Mouse (Mus musculus) neutrophil, adult 5-6 weeks (primary cell): ENCODE data around the gene Snapc5. TPM values are rescaled to one million over a fixed set of nuclear protein-coding genes. Genes with fewer than 3 reads are reported as not detected.
"Not testable (repeated sequence)": the region's sequence is repeated elsewhere in the genome, so short reads cannot be mapped to it uniquely, and the experiment has no call there.

ENCODE experiments used
- ATAC-seq: fragments of 151-379, 151-347 bp; 2 replicates; pipeline ENCODE4 v1.8.0; 2017; ENCODE audit warnings: mild to moderate bottlenecking, moderate TSS enrichment; ENCODE audit not compliant: insufficient number of reproducible peaks, poor library complexity, low FRiP score, severe bottlenecking; ENCODE audit errors: extremely low read depth
- total RNA-seq: library from RNA; stranded (forward); fragments of 200-1000 nt; gene quantifications from 2 replicates; pipeline ENCODE4 v1.2.3, GENCODE M21; 2017

Snapc5 gene
- total RNA-seq = 34.1 and 35.7 TPM in 2 replicates

- peak; percentile 89 for ATAC-seq
These were observed at the start of gene Snapc5 for GRCm38 (mm10) chr9:64178974-64179646. Gene Snapc5, plus strand, starts transcription at chr9:64179274.

GRCm38 (mm10) chr9:64131623-64132022 is 47.5 kb upstream of the Snapc5 start:
- ATAC-seq = no peak

DNA sequence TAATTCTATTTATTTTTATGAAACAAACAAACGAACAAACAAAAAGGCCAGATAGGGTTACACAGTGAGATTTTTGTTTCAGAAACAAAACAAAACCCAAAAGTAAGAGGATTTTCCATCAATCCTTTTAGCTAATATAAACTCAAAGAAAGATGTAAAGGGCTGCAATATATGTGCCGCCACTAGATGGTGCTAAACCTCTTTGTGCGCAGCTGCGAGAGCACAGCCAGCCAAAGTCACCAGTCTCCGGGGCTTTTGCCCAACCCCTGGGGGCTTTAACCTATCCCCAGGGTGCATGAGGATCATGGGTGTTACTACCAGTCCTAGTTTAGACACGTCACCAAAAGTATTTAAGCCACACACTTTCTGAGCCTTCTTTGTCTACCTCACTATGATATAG is 40.2 kb upstream of the Snapc5 start:
- not testable (repeated sequence) for ATAC-seq

DNA sequence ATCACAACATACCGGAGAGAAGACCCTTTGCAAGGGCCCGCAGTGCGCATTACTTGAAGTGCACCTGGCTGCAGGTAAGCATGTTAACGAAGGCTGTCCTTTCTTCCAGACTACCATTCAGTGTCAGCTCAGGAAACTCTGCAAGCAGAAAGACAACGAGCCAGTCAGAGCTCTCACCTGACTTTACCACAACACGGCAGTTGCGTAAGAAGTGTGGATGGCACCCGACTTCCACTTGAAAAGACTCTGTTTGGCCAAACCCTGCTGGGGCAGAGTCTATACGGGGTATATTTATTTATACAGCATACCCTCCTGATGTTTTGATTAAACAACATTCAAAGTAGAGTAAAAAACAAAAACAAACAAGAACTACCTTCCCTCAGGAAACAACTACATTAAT is 39.2 kb upstream of the Snapc5 start:
- no peak for ATAC-seq

DNA sequence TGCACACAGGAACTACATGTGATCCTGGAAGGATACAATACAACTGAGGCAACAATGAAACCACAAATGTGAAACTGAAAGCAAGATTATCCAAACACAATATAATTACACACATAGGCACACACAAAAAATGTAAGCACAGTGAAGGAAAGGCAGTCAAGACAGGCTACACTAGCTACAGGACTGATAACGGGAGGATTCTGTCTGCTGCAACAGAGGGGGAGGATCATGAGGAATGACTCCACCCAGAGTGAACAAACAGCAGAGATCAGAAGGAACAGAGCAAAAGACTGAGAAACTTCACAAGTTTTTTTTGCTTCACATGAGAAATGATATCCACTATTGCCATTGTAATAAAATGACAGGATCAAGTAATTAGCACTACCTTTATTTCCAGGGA is 22.4 kb upstream of the Snapc5 start:
- no peak for ATAC-seq

DNA sequence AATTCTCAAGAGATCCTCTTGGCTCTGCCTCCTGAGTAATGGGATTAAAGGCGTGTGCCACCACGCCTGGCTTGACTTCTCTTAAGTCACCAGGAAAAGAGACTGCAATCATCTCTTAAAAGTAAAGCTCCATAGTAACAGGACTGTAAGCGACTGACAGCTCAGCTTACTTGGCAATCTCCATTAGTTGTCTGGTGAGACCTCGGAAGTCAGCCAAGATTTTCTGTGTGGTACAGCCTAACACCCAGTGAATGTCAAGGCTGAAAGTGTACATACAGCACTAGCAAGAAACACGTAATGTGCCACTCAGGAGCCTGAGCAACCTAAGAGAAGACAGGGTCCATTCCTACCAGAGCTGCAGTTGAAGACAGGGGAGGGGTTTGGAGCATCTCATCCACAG is 18.6 kb upstream of the Snapc5 start:
- ATAC-seq = no peak

DNA sequence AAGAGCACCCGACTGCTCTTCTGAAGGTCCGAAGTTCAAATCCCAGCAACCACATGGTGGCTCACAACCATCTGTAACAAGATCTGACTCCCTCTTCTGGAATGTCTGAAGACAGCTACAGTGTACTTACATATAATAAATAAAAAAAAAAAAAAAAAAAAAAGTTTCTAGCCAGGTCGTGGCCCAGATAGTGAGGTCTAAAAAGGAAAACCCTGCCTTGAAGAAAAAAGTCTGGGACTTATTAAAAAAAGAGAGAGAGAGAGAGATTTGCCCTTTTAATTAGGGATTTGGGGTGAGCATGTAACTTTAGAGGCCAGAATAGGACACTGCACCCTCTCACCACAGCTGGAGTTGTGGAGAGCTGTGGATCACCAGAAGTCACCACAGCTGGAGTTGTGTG is 9.1 kb upstream of the Snapc5 start:
- ATAC-seq = not testable (repeated sequence)

GRCm38 (mm10) chr9:64172145-64172815 is 6.8 kb upstream of the Snapc5 start:
- ATAC-seq = no peak

- ATAC-seq = peak; percentile 80
These were observed 6.0 kb upstream of the Snapc5 start, which contains the start of the genes Zwilch and Rpl4 for GRCm38 (mm10) chr9:64172816-64173665. Gene Zwilch, minus strand, starts transcription at chr9:64173104. Gene Rpl4, plus strand, starts transcription at chr9:64173375.

GRCm38 (mm10) chr9:64173666-64174220 is 5.3 kb upstream of the Snapc5 start:
- no peak for ATAC-seq

DNA sequence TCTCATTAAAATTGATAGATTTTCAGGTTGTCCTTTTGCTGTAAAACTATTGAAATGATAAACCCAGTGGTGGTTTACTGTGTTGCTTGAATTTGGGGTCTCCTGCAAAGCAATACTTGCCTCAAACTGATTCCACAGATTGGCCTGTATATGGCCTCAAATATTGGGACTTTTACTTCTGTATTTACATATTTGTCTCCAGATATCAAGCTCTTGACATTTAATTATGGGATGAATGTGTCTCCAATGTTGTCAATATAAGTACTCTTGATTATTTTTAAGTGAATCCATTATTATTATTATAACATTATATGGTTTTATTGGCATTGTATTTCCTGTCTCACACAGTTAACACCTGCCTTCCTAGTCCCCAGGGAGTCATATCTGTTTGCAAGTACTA is 4.7 kb upstream of the Snapc5 start:
- ATAC-seq = no peak

DNA sequence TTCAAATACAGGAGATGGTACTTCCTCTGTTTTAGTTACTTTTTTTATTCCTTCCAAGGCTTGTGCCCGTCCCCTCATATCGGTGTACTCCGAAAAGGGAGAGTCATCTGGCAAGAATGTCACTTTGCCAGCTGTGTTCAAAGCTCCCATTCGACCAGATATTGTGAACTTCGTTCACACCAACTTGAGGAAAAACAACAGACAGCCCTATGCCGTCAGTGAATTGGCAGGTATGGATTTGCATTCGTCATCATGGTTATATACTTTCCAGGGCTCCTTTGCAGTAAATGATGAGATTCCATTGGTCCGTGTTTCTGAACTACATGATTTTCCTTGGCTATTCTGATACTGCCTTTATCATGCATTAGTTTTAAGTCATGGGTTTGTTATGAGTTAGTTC is 4.3 kb upstream of the Snapc5 start:
- ATAC-seq = no peak

- no peak for ATAC-seq
These were observed 3.7 kb upstream of the Snapc5 start for GRCm38 (mm10) chr9:64175378-64175777.

- ATAC-seq = no peak
These were observed 482 bp upstream of the Snapc5 start for GRCm38 (mm10) chr9:64178610-64178973.

DNA sequence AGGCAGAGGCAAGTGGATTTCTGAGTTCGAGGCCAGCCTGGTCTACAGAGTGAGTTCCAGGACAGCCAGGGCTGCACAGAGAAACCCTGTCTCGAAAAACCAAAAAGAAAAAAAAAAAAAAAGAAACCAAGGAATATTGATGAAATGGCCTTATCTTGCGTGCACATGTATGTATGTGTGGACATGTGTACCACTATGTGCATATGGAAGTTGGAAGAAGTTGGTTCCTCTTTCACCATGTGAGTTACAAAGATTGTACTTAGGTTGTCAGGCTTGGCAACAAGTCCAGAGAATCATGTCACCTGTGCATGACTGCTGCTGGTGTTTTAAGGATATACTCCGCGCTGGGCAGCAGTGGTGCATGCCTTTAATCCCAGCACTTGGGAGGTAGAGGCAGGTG is 4.2 kb downstream of the Snapc5 start:
- ATAC-seq = not testable (repeated sequence)

DNA sequence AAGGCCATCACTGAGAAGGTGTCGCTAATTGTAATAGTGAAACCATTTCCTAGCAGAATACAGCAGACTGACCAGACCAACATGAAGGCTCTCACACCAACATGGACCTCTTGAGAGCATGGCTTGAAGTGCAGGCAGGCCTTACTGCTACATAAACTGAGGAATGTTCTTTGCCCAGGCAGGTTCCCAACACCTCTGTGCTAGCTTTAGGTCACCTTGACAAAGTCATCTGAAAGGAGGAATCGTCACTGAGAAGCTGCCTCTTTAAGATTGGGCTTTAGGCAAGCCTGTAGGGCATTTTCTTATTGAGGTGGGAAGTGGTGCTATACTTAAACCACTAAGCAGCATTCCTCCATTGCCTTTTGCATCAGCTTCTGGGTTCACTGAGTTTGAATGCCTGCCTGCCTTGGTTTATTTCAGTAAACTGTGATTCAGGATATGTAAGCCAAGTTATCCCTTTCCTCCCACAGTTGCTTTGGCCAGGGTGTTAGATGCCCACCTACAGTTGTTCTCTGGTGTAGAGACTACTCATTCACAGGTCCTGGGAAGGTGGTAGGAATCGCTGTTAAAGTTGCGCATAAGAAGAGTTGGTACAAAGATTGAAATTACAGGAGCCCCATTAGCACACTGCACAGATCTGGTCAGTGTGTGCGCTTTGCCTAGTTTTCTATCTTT is 5.2 kb downstream of the Snapc5 start:
- no peak for ATAC-seq

- ATAC-seq = no peak
These were observed 14.8 kb downstream of the Snapc5 start for GRCm38 (mm10) chr9:64193879-64194278.

- ATAC-seq = no peak
These were observed 16.5 kb downstream of the Snapc5 start for GRCm38 (mm10) chr9:64195554-64195953.

GRCm38 (mm10) chr9:64197524-64197923 is 18.4 kb downstream of the Snapc5 start:
- ATAC-seq = no peak
